ENCODE assay signal across 9 mouse cellular contexts in the genomic region with DNA sequence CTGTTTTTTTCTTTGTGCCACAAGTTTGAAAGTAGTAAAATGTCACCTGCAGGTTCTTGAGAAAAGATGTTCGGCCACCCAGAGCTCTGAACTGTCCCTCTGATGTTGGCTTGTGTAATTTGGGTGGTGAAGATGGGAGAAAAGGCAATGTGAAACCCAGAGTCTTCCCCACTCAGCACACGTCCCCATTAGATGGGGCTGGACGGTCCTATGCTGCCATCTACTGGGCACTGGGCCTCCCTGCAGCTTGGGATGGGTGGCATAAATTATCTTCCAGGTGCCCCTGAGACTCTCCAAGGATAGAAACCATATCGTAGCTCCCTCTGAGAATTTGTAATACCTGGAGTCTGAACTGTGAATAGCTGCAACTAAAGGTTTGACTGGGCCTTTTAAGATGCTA. TPM values are rescaled to one million over a fixed set of nuclear protein-coding genes. Genes with fewer than 3 reads are reported as not detected.
A peak's percentile ranks its signal among the peaks of the same experiment; 100 is the strongest.
DNase-seq lines count a peak whose midpoint lies in the region; ATAC-seq and TF ChIP-seq lines count a peak whose summit lies in the region.
"Had no signal": no experiment of that assay in that cellular context is flagged by ENCODE, and none has a peak within 500 bp of the region (broad histone marks: within the 10 kb centered on the region; RNA-seq: fewer than 3 reads in every experiment).

No protein-coding gene starts in this region.

- no peaks in the 10 kb centered on the region for H3K36me3 ChIP-seq in MEL (ENCODE audit: control insufficient read depth in 1 of 2, insufficient read depth in 2 of 2, low read length in 2 of 2)

- intact Hi-C loops in heart, postnatal 25 days (cut with DNase I) = loop anchor here (1.0 kb wide), 3 partner anchors 103 to 404 kb away; no protein-coding TSS in a partner anchor

- TF ChIP-seq EP300 in MEL (IDR thresholded peaks at IDR 0.05; ENCODE audit: low read depth in 1 of 2, low read length in 2 of 2) = no peak

- H3K79me2 ChIP-seq in MEL (ENCODE audit: control insufficient read depth, insufficient read depth, low read length, poor library complexity) = no peaks in the 10 kb centered on the region

- TF ChIP-seq CTCF in MEL (IDR thresholded peaks at IDR 0.05 in 2 of 3, conservative IDR thresholded peaks at IDR 0.05 in 1 of 3; ENCODE audit: control insufficient read depth in 1 of 3, insufficient read depth in 1 of 3, low read depth in 2 of 3, low read length in 3 of 3, poor library complexity in 1 of 3, severe bottlenecking in 1 of 3) = peak; percentile 92 to 97 (median 96)
- peak; percentile 55; the same call in 1 of the 2 replicates for TF ChIP-seq CTCF in bone marrow macrophage, adult 2 months (IDR thresholded peaks at IDR 0.05; ENCODE audit: low read depth, low read length)

- TF ChIP-seq POLR2A in MEL (IDR thresholded peaks at IDR 0.05; ENCODE audit: control insufficient read depth in 1 of 2, insufficient read depth in 1 of 2, low read depth in 1 of 2, low read length in 2 of 2, poor library complexity in 1 of 2) = no peak
- TF ChIP-seq POLR2A in bone marrow macrophage, adult 2 months (IDR thresholded peaks at IDR 0.05; ENCODE audit: borderline replicate concordance, low read depth, low read length) = no peak

- 0 out of 2 replicates have a peak, but pooled peaks have one; percentile 52 for ATAC-seq in erythroid progenitor cell, adult 5-6 weeks (replicated peaks; ENCODE audit: low FRiP score, poor library complexity, severe bottlenecking)

- no peak overlapping the region for H3K9ac ChIP-seq in MEL (ENCODE audit: control insufficient read depth, low read depth, low read length, poor library complexity, severe bottlenecking)

- peak; percentile 92 for TF ChIP-seq RAD21 in MEL (IDR thresholded peaks at IDR 0.05; ENCODE audit: low read depth, low read length)

- peak; percentile 66 for DNase-seq in MEL (ENCODE audit: low read depth, low spot score)
- peak; percentile 25 for DNase-seq in heart, postnatal 25 days (ENCODE audit: low spot score)
- peak; percentile 60 to 82 for DNase-seq in layer of hippocampus, adult 8-10 months (ENCODE audit: low spot score in 2 of 2)
- peak; percentile 60 for DNase-seq in lung, postnatal 25 days (ENCODE audit: low spot score)
- DNase-seq in right cerebral cortex, adult 18-20 months = peak; percentile 84
- DNase-seq in urinary bladder, postnatal 14 days (ENCODE audit: low spot score) = peak; percentile 67

- H3K4me1 ChIP-seq in MEL (ENCODE audit: control insufficient read depth in 1 of 2, insufficient read depth in 2 of 2, low read length in 2 of 2) = no peaks in the 10 kb centered on the region
- no peaks in the 10 kb centered on the region for H3K4me1 ChIP-seq in bone marrow macrophage, adult 2 months (ENCODE audit: control insufficient read depth, insufficient read depth, low read length)

- no peak overlapping the region for H3K4me3 ChIP-seq in MEL (ENCODE audit: control insufficient read depth in 1 of 2, insufficient read depth in 1 of 2, low read depth in 2 of 2, low read length in 2 of 2)
- H3K4me3 ChIP-seq in bone marrow macrophage, adult 2 months (ENCODE audit: insufficient read depth, low read length) = no peak overlapping the region

- H3K9me3 ChIP-seq in MEL (replicated peaks; ENCODE audit: insufficient read depth, low read length) = no peaks in the 10 kb centered on the region

- no peak overlapping the region for H3K27ac ChIP-seq in MEL (ENCODE audit: control insufficient read depth, low read depth, low read length)
- H3K27ac ChIP-seq in bone marrow macrophage, adult 2 months (ENCODE audit: insufficient read depth, low read depth, low read length) = no peak overlapping the region

- H3K27me3 ChIP-seq in MEL (ENCODE audit: control insufficient read depth in 1 of 2, insufficient read depth in 2 of 2, low read length in 2 of 2) = no peaks in the 10 kb centered on the region

TF ChIP-seq in MEL, 35 proteins besides CTCF, POLR2A, EP300 and RAD21:
- TF ChIP-seq ZC3H11A (IDR thresholded peaks at IDR 0.05; ENCODE audit: low read depth, low read length) (peak; percentile 67), UBTF (IDR thresholded peaks at IDR 0.05; ENCODE audit: borderline replicate concordance, insufficient read depth, low read depth, low read length) (no peak), E2F4 (IDR thresholded peaks at IDR 0.05; ENCODE audit: borderline replicate concordance, low read depth, low read length) (no peak), POLR2AphosphoS2 (IDR thresholded peaks at IDR 0.05; ENCODE audit: low read length) (no peak), MAZ (IDR thresholded peaks at IDR 0.05; ENCODE audit: low read depth, low read length) (peak; percentile 70; the same call in 1 of the 2 replicates), MAX (IDR thresholded peaks at IDR 0.05; ENCODE audit: low read length) (no peak), MEF2A (IDR thresholded peaks at IDR 0.05; ENCODE audit: extremely low read depth, insufficient replicate concordance, low read depth, low read length, poor library complexity, severe bottlenecking) (no peak), SMC3 (IDR thresholded peaks at IDR 0.05; ENCODE audit: low read depth, low read length) (peak; percentile 78), ZMIZ1 (IDR thresholded peaks at IDR 0.05; ENCODE audit: low read depth, low read length) (no peak), SIN3A (IDR thresholded peaks at IDR 0.05; ENCODE audit: low read length) (no peak)

RNA-seq across cellular contexts. Expression of gene Pla2g5, which starts 11.8 kb away (rescaled TPM):
- not detected in 2 replicates for total RNA-seq in MEL (2012; rRNA removed)
- polyA plus RNA-seq in MEL (2012; ENCODE audit: insufficient read depth in 1 of 2, insufficient read length in 2 of 2, low read depth in 1 of 2, low replicate concordance in 2 of 2, missing spikeins in 1 of 2) = not detected
- not detected in 2 replicates for polyA plus RNA-seq in bone marrow macrophage, adult 2 months (2012; ENCODE audit: insufficient read depth, insufficient read length, missing spikeins)
- not detected in 2 replicates for total RNA-seq in erythroid progenitor cell, adult 5-6 weeks (2015; ENCODE audit: low replicate concordance)
- total RNA-seq in erythroid progenitor cell, adult 5-6 weeks (2017; ENCODE audit: low replicate concordance) = not detected in 2 replicates
- 10 to 100 TPM; 27.8 to 31.5 TPM for total RNA-seq in heart, postnatal 25 days (2021)
- total RNA-seq in layer of hippocampus, adult 8-10 months (2022) = 1 to 10 TPM in 2 of 4 experiments, under 1 TPM in 2; 0.94 to 3.0 (median 1.6) TPM

RNA-seq across cellular contexts. Expression of gene Gm13030, which starts 22.3 kb away (rescaled TPM):
- total RNA-seq in MEL (2012; rRNA removed) = not detected in 2 replicates
- not detected for polyA plus RNA-seq in MEL (2012; ENCODE audit: insufficient read depth in 1 of 2, insufficient read length in 2 of 2, low read depth in 1 of 2, low replicate concordance in 2 of 2, missing spikeins in 1 of 2)
- polyA plus RNA-seq in bone marrow macrophage, adult 2 months (2012; ENCODE audit: insufficient read depth, insufficient read length, missing spikeins) = not detected in 2 replicates
- total RNA-seq in erythroid progenitor cell, adult 5-6 weeks (2015; ENCODE audit: low replicate concordance) = not detected in 2 replicates
- total RNA-seq in erythroid progenitor cell, adult 5-6 weeks (2017; ENCODE audit: low replicate concordance) = not detected in 2 replicates
- total RNA-seq in heart, postnatal 25 days (2021) = not detected
- total RNA-seq in layer of hippocampus, adult 8-10 months (2022) = not detected
- total RNA-seq: left cerebral cortex, adult 8-10 months had no signal

RNA-seq across cellular contexts. Expression of gene Pla2g2e, which starts 26.3 kb away (rescaled TPM):
- not detected in 2 replicates for total RNA-seq in MEL (2012; rRNA removed)
- polyA plus RNA-seq in MEL (2012; ENCODE audit: insufficient read depth in 1 of 2, insufficient read length in 2 of 2, low read depth in 1 of 2, low replicate concordance in 2 of 2, missing spikeins in 1 of 2) = not detected
- 0.96 TPM in 1 of 2 replicates, not detected in the other for polyA plus RNA-seq in bone marrow macrophage, adult 2 months (2012; ENCODE audit: insufficient read depth, insufficient read length, missing spikeins)
- not detected in 2 replicates for total RNA-seq in erythroid progenitor cell, adult 5-6 weeks (2015; ENCODE audit: low replicate concordance)
- total RNA-seq in erythroid progenitor cell, adult 5-6 weeks (2017; ENCODE audit: low replicate concordance) = not detected in 2 replicates
- 1 to 10 TPM in 1 of 2 experiments, under 1 TPM in 1; 0.52 to 1.1 TPM for total RNA-seq in heart, postnatal 25 days (2021)
- not detected for total RNA-seq in layer of hippocampus, adult 8-10 months (2022)
- total RNA-seq: left cerebral cortex, adult 8-10 months had no signal

Comparison
In these comparisons a context has a peak if more than half of its experiments do, and no peak if none do; other contexts are left out.
1. DNase-seq: peak in every context shown above with its lines; median percentile 84 in right cerebral cortex, adult 18-20 months; 71 in layer of hippocampus, adult 8-10 months; 67 in urinary bladder, postnatal 14 days; 66 in MEL; 60 in lung, postnatal 25 days; 25 in heart, postnatal 25 days.
2. RNA of gene Pla2g5, which starts 11.8 kb away (total RNA-seq): 27.8 to 31.5 TPM in heart, postnatal 25 days; 0.94 to 3.0 TPM in layer of hippocampus, adult 8-10 months, not detected in MEL and not detected in erythroid progenitor cell, adult 5-6 weeks; every median in the first group is over 4 times any median in the second.